Mouse (Mus musculus) heart, embryonic 14.5 days (tissue): ENCODE data around the gene Hoxa4. TPM values are rescaled to one million over a fixed set of nuclear protein-coding genes. Genes with fewer than 3 reads are reported as not detected.

Experiments used
- ATAC-seq: fragments of 200-750 bp; cut with Nextera tagmentation; 2 replicates; pipeline ENCODE4 v1.8.0; 2017; ENCODE audit warnings: low read depth, moderate TSS enrichment; ENCODE audit not compliant: insufficient number of reproducible peaks, insufficient read depth, low FRiP score
- H3K27ac ChIP-seq, 2 experiments: fragments of 200-500 bp in 1 of 2; fragments of 300-500 bp in 1 of 2; sonication (generic) in 1 of 2; replicated peaks in 1 of 2; 2 replicates each; pipeline ENCODE4 v1.5.1; 2012 to 2014; ENCODE audit warnings: low read depth in 2 of 2, low read length in 2 of 2, control low read depth in 1 of 2, mild to moderate bottlenecking in 1 of 2, mixed read lengths in 1 of 2; ENCODE audit not compliant: control insufficient read depth in 1 of 2, insufficient read depth in 1 of 2
- H3K27me3 ChIP-seq: fragments of 300-500 bp; sonication (generic); 2 replicates; pipeline ENCODE4 v1.6.1; 2014; ENCODE audit warnings: mild to moderate bottlenecking, low read length, control low read depth; ENCODE audit not compliant: control insufficient read depth, insufficient read depth
- H3K36me3 ChIP-seq: fragments of 300-500 bp; sonication (generic); 2 replicates; pipeline ENCODE4 v1.6.1; 2014; ENCODE audit warnings: mild to moderate bottlenecking, control low read depth, low read length, mixed read lengths; ENCODE audit not compliant: control insufficient read depth, insufficient read depth
- H3K4me1 ChIP-seq, 2 experiments: fragments of 200-500 bp in 1 of 2; fragments of 300-500 bp in 1 of 2; sonication (generic) in 1 of 2; 2 replicates each; pipeline ENCODE4 v1.6.1; 2012 to 2014; ENCODE audit warnings: low read length in 2 of 2, control low read depth in 1 of 2, mixed read lengths in 1 of 2; ENCODE audit not compliant: control insufficient read depth in 2 of 2, insufficient read depth in 2 of 2
- H3K4me2 ChIP-seq: fragments of 300-500 bp; sonication (generic); 2 replicates; pipeline ENCODE4 v1.6.1; 2014; ENCODE audit warnings: mild to moderate bottlenecking, low read length
- H3K4me3 ChIP-seq, 2 experiments: fragments of 200-500 bp in 1 of 2; fragments of 300-500 bp in 1 of 2; sonication (generic) in 1 of 2; 2 replicates each; pipeline ENCODE4 v1.5.1; 2012 to 2014; ENCODE audit warnings: low read length in 2 of 2, mild to moderate bottlenecking in 2 of 2, control low read depth in 1 of 2, low read depth in 1 of 2, moderate library complexity in 1 of 2; ENCODE audit not compliant: control insufficient read depth in 1 of 2, insufficient read depth in 1 of 2
- H3K9ac ChIP-seq: fragments of 300-500 bp; sonication (generic); 2 replicates; pipeline ENCODE4 v1.6.1; 2014; ENCODE audit warnings: mild to moderate bottlenecking, low read length
- H3K9me3 ChIP-seq: fragments of 300-500 bp; sonication (generic); 2 replicates; pipeline ENCODE4 v1.6.1; 2016; ENCODE audit warnings: low read length, control low read depth; ENCODE audit not compliant: control insufficient read depth
- WGBS: fragments of 180-500 bp; shearing (Covaris S2); extraction: QIAGEN DNeasy Blood & Tissue Kit; methylation state at CpG from one replicate; pipeline ENCODE4 v1.1.7; 2014; 5-methylcytosine and 5-hydroxymethylcytosine counted together
- polyA plus RNA-seq: library from polyadenylated mRNA; unstranded; fragments of >200 nt; fragmentation: Nextera tagmentation; extraction: Ambion mirVana; gene quantifications from 2 replicates; pipeline ENCODE4 v1.2.1, GENCODE M21; 2014

Gene Hoxa4
- polyA plus RNA-seq, 1 experiment from 2014 or later = 0.36 TPM

DNA sequence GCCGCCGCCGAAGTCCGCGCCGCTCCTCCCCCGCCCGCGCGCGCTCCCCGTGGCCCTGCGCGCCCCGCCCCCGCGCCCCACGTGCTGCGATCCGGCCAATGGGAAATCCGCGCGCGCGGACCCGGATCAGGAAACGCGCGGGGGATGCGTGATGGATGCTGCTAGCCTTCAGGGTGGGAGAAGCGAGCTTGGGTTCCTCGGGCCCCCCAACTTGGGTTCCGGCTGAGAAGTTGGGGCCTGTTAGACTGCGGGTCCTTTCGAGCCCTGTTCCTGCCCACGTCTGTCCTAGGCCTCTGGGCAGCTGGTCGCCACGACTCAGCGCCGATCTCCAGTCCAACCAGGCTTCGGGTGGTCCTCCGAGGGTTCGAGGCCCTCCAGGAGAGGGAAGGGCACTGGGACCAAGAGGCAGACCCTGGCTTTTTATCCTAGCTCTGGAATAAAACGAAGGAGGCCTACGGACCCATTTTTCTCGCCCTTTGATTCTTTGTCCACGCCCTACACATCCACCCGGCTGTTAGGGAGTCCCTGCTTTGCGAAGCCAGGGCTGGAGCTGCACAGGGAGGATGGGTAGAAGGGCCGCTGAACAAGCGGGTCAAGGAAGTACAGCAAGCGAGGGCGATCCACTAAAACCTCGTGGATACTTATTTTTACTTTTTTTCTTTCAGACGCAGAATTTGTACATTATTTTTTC, 452 bp upstream of the Hoxa4 start:
- no peak overlapping the region for H3K27ac ChIP-seq
- H3K4me3 ChIP-seq = peak overlapping the region; percentile 48 to 60
- H3K36me3 ChIP-seq = no peaks in the 10 kb centered on the region
- no peak for ATAC-seq
- H3K27me3 ChIP-seq = peaks cover 99% of the 10 kb centered on the region
- H3K4me1 ChIP-seq = peaks cover 5 to 7% of the 10 kb centered on the region in 2 experiments; a peak in 3 of 4 replicates
- peak overlapping the region; percentile 31 for H3K9ac ChIP-seq
- H3K4me2 ChIP-seq = peak overlapping the region; percentile 75
- 2% methylated on average over 43 of the region's 55 CpGs for WGBS
- no peaks in the 10 kb centered on the region for H3K9me3 ChIP-seq

DNA sequence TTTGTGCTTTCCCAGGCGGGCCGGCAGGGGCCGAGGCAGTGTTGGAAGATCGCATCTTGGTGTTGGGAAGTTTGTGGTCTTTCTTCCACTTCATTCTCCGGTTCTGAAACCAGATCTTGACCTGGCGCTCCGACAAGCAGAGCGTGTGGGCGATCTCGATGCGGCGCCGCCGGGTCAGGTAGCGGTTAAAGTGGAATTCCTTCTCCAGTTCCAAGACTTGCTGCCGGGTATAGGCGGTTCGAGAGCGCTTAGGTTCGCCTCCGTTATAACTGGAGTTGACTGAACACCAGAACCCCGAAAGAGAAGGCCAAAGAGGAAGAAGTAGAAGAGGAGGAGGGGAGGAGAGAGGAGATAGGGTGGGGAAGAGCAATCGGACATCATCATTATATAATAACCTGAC, 1.1 kb downstream of the Hoxa4 start:
- WGBS = 2% methylated on average over 23 of the region's 23 CpGs
- peak overlapping the region; percentile 75; the same call in 1 of the 2 replicates for H3K4me2 ChIP-seq
- H3K4me3 ChIP-seq = peak overlapping the region in 1 of 2 experiments; percentile 48; a peak in 1 of 4 replicates
- peaks cover 5 to 7% of the 10 kb centered on the region in 2 experiments; a peak in 3 of 4 replicates for H3K4me1 ChIP-seq
- H3K9me3 ChIP-seq = no peaks in the 10 kb centered on the region
- no peaks in the 10 kb centered on the region for H3K36me3 ChIP-seq
- peaks cover 99% of the 10 kb centered on the region for H3K27me3 ChIP-seq
- no peak for ATAC-seq
- 0 out of 2 replicates have a peak overlapping the region, but pooled peaks have one; percentile 22 for H3K9ac ChIP-seq
- no peak overlapping the region for H3K27ac ChIP-seq

DNA sequence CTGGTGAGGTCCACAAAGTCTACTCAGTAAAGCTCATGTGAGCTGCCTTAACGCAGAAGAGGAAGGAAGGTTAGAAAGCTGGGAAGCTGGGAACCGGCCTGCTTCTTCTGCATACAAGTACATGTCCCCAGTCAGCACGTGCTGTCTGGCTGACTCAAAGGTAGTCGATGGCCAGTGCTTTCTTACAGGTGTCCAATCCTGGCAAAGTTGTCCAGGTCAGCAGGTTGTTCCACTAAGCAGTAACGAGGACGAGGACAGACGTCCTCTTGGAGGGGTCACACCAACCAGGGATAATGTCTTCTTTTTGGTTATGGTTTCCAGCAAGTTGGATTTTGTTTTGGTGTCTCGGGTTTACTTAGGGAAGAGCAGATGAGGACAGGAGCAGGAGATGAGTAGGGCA, 1.6 kb downstream of the Hoxa4 start:
- peaks cover 5 to 7% of the 10 kb centered on the region in 2 experiments; a peak in 3 of 4 replicates for H3K4me1 ChIP-seq
- no peak overlapping the region for H3K4me3 ChIP-seq
- no peak overlapping the region for H3K9ac ChIP-seq
- no peak overlapping the region for H3K4me2 ChIP-seq
- ATAC-seq = no peak
- H3K36me3 ChIP-seq = no peaks in the 10 kb centered on the region
- no peak overlapping the region for H3K27ac ChIP-seq
- no peaks in the 10 kb centered on the region for H3K9me3 ChIP-seq
- peaks cover 99% of the 10 kb centered on the region for H3K27me3 ChIP-seq
- WGBS = 6% methylated on average over 8 of the region's 8 CpGs

DNA sequence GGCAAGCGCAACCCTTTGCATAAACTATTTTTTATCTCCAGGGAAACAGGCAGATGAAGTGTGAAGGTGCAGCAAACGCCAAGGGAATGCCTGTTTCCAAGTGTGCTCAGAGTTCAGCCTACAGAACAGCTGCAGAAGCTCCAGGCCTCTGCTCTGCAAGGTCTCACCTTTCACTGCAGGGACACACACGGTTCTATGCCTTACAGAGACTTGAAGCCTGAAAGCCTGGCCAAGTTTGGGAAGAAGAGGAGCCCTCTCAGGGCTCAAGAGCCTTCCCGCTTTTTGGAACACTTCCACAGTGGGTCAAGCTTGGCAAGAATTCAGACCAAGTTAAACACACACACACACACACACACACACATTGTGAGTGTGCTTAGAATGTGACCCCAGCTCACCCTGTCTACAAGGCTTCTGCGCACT, 2.4 kb downstream of the Hoxa4 start:
- H3K36me3 ChIP-seq = no peaks in the 10 kb centered on the region
- no peak overlapping the region for H3K4me2 ChIP-seq
- H3K4me3 ChIP-seq = no peak overlapping the region
- 14% methylated on average over 5 of the region's 5 CpGs for WGBS
- H3K9ac ChIP-seq = no peak overlapping the region
- no peaks in the 10 kb centered on the region for H3K9me3 ChIP-seq
- H3K4me1 ChIP-seq = peaks cover 5 to 7% of the 10 kb centered on the region in 2 experiments; a peak in 3 of 4 replicates
- H3K27ac ChIP-seq = no peak overlapping the region
- ATAC-seq = no peak
- peaks cover 99% of the 10 kb centered on the region for H3K27me3 ChIP-seq

DNA sequence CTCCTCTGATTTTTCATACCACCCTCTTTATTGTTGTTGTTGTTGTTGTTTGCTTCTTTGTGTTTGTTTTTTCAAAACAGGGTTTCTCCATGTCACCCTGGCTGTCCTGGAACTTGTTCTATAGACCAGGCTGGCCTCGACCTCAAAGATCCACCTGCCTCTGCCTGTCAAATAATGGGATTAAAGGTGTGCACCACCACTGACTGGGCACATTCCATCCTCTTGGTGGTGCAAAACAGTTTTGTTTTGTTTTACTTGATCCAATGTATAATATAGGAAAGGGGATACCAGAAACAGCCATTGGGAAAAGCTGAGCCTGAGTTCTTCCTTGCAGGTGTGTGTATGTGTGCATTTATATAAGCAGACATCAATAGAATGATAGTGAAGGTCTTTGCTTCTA, 5.1 kb downstream of the Hoxa4 start:
- Histone ChIP-seq H3K4me2 (no peak overlapping the region), H3K4me3 (no peak overlapping the region), H3K9ac (no peak overlapping the region), H3K36me3 (no peaks in the 10 kb centered on the region), H3K27ac (no peak overlapping the region), H3K27me3 (peaks cover 100% of the 10 kb centered on the region), H3K9me3 (no peaks in the 10 kb centered on the region), H3K4me1 (no peaks in the 10 kb centered on the region; a peak in 1 of 4 replicates)
- 18% methylated on average over 1 of the region's 1 CpGs for WGBS
- no peak for ATAC-seq

DNA sequence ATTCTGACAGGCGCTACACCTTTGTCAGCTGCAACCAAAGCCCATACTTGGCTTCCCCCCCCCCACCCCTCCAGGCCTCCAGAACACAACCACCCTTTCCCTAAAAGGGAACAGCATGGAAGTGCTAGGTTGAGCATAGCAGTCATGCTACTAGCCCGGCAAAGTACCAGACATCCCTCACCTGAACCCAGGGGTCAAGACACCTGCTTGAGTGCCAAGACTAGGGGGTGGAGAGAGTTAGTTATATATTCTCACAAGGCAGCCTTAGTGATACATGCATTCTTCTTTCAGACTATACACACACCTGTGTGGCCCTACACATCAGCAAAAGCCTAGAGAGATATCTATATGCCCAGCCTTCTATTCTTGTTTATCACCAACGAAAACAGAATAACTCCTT, 5.7 kb downstream of the Hoxa4 start:
- Histone ChIP-seq H3K27me3 (peaks cover 100% of the 10 kb centered on the region), H3K9me3 (no peaks in the 10 kb centered on the region), H3K4me2 (no peak overlapping the region), H3K36me3 (no peaks in the 10 kb centered on the region), H3K9ac (no peak overlapping the region), H3K27ac (no peak overlapping the region), H3K4me3 (no peak overlapping the region), H3K4me1 (no peaks in the 10 kb centered on the region)
- 11% methylated on average over 3 of the region's 3 CpGs for WGBS
- no peak for ATAC-seq

DNA sequence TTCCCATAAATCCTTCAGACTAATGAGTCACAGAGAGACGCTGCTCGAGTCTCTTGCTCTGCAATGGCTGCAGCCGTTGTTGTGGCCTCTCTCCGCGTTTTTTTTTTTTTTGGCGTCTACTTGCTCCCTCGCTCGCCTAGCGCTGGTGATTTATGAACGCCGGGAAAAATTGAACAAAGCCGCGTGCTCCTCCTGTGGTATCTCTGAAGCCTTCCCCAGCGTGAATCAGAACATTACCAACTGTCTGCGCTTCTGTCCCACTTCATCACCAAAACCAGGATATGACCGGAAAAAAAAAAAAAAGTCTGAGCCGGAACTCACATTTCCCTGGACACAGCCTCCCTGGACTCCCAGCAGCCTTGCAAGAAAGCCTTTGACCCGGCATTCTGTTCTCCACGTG, 6.3 kb downstream of the Hoxa4 start:
- 4% methylated on average over 19 of the region's 19 CpGs for WGBS
- Histone ChIP-seq H3K9ac (no peak overlapping the region), H3K4me1 (no peaks in the 10 kb centered on the region), H3K36me3 (no peaks in the 10 kb centered on the region), H3K9me3 (no peaks in the 10 kb centered on the region), H3K27me3 (peaks cover 100% of the 10 kb centered on the region), H3K4me2 (no peak overlapping the region), H3K4me3 (no peak overlapping the region), H3K27ac (no peak overlapping the region)
- ATAC-seq = no peak

DNA sequence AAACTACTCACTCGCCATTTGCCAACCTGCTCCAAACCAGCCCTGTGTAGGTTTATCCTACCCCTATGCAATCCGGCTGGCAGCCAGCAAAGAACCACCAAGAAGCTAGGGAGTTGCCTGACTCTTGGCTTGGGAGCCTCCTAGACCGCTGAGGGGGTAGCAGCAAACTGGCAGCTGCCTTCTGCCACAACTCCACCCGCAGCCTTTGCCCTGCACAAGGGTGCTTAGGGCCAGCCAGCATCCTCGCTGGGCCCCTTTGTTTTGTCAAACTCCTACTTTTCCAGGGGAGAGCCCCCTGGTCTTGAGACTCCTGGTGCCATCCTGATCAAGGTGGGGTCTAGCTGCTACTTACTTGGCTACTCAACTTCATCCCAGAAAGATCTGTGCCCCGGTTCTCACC, 6.9 kb downstream of the Hoxa4 start:
- H3K4me2 ChIP-seq = no peak overlapping the region
- no peaks in the 10 kb centered on the region for H3K4me1 ChIP-seq
- no peak overlapping the region for H3K9ac ChIP-seq
- no peaks in the 10 kb centered on the region for H3K36me3 ChIP-seq
- no peaks in the 10 kb centered on the region for H3K9me3 ChIP-seq
- H3K4me3 ChIP-seq = no peak overlapping the region
- ATAC-seq = no peak
- 3% methylated on average over 6 of the region's 6 CpGs for WGBS
- H3K27me3 ChIP-seq = peaks cover 100% of the 10 kb centered on the region
- H3K27ac ChIP-seq = no peak overlapping the region
